Mouse (Mus musculus): Measurements from ENCODE around the gene 1700123L14Rik. TPM values are rescaled to one million over a fixed set of nuclear protein-coding genes. Genes with fewer than 3 reads are reported as not detected.
"Not testable (repeated sequence)": the region's sequence is repeated elsewhere in the genome, so short reads cannot be mapped to it uniquely, and the experiment has no call there.

Gene 1700123L14Rik
- not detected for total RNA-seq (2022)

- DNase-seq (ENCODE audit: low spot score in 2 of 2), result no peak
These were observed at the start of gene 1700123L14Rik for GRCm38 (mm10) chr6:96165818-96166379. 1700123L14Rik (minus strand) TSS chr6:96166243.

GRCm38 (mm10) chr6:96205395-96205794 lies 39.4 kb upstream of the 1700123L14Rik start:
- no peak for DNase-seq (ENCODE audit: low spot score in 2 of 2)

GRCm38 (mm10) chr6:96198991-96199390 lies 32.9 kb upstream of the 1700123L14Rik start:
- DNase-seq (ENCODE audit: low spot score in 2 of 2), result not testable (repeated sequence)

GRCm38 (mm10) chr6:96186517-96186916 lies 20.5 kb upstream of the 1700123L14Rik start:
- no peak for DNase-seq (ENCODE audit: low spot score in 2 of 2)

- DNase-seq (ENCODE audit: low spot score in 2 of 2), result no peak
These were observed 17.3 kb upstream of the 1700123L14Rik start for GRCm38 (mm10) chr6:96183392-96183791.

GRCm38 (mm10) chr6:96178530-96178929 lies 12.5 kb upstream of the 1700123L14Rik start:
- no peak for DNase-seq (ENCODE audit: low spot score in 2 of 2)

- DNase-seq (ENCODE audit: low spot score in 2 of 2), result no peak
These were observed 7.6 kb upstream of the 1700123L14Rik start for GRCm38 (mm10) chr6:96173681-96174080.

- no peak for DNase-seq (ENCODE audit: low spot score in 2 of 2)
These were observed 988 bp upstream of the 1700123L14Rik start for GRCm38 (mm10) chr6:96167031-96167430.

- no peak for DNase-seq (ENCODE audit: low spot score in 2 of 2)
These were observed 640 bp downstream of the 1700123L14Rik start for GRCm38 (mm10) chr6:96165403-96165802.

- DNase-seq (ENCODE audit: low spot score in 2 of 2), result no peak
These were observed 22.7 kb downstream of the 1700123L14Rik start for GRCm38 (mm10) chr6:96143326-96143725.

GRCm38 (mm10) chr6:96116534-96117272 lies 49.3 kb downstream of the 1700123L14Rik start:
- DNase-seq (ENCODE audit: low spot score in 2 of 2), result peak in 1 of 2 experiments; percentile 3

- DNase-seq (ENCODE audit: low spot score in 2 of 2), result no peak
These were observed 49.9 kb downstream of the 1700123L14Rik start for GRCm38 (mm10) chr6:96116148-96116533.

Other genes with a start within 250 kb of the 1700123L14Rik start
- not detected for gene Fam19a1, start 53.1 kb downstream of the 1700123L14Rik start, total RNA-seq (2022)

Measured in gastrocnemius, adult 8-10 months (tissue).